Mouse (Mus musculus) subcutaneous adipose tissue, adult 2 months (tissue): ENCODE measurements around the gene Brms1. TPM values are rescaled to one million over a fixed set of nuclear protein-coding genes. Genes with fewer than 3 reads are reported as not detected.

Experiments
- polyA plus RNA-seq: library from polyadenylated mRNA; depleted of rRNA; stranded (reverse); fragments of >200 nt; gene quantifications from 2 replicates; pipeline ENCODE4 v1.2.3, GENCODE M21; 2012; ENCODE audit warnings: low replicate concordance; rRNA removed

The Brms1 gene
- 30.7 and 31.8 TPM in 2 replicates for polyA plus RNA-seq

GRCm38 (mm10) chr19:5040862-5041523, at the start of gene Brms1:
Brms1 (plus strand) TSS chr19:5041354.

DNA sequence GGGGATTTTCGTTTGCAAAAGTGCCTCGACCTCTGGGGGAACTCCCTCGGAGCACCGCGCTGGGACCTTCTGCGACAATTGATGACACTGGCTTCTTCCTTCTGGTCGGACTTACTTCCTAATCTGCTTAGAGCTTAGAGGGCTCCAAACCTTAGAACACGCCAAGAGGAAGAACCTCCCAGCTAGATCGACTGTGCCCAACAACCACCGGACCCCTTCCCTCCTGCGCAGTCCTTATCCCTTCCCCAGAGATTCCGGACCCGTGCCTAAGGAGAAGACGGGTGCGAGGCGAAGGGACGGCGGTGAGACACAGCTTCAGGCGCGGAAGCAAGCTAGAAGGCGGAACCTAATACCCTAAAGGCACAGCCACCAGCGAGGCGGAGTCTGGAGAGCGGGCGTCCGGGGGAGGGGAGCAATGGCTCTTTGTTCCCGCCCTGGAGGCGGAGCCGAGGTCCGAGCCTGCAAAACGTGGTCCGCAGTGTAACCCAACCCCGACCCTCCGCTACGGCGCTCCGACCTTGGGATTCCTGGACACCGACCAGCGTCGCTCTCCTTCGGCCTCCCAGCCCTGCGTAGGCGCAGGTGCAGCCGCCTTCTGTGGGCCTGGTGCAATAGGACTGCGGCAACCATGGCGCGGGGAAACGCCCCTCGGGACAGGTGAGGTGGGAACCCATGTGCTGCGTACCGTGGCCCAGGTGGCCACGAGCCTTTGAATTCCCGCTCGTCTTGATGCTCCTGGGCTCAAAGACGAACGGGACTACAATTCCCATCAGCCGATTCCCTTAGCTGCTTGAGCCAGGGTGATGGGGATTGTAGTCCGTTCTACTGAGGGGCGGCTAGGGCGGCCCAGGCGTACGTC, 17.3 kb upstream of the Brms1 start, which contains the start of gene Slc29a2:
Slc29a2 (plus strand) TSS at position 240 of the 859 bp plus-strand sequence.

DNA sequence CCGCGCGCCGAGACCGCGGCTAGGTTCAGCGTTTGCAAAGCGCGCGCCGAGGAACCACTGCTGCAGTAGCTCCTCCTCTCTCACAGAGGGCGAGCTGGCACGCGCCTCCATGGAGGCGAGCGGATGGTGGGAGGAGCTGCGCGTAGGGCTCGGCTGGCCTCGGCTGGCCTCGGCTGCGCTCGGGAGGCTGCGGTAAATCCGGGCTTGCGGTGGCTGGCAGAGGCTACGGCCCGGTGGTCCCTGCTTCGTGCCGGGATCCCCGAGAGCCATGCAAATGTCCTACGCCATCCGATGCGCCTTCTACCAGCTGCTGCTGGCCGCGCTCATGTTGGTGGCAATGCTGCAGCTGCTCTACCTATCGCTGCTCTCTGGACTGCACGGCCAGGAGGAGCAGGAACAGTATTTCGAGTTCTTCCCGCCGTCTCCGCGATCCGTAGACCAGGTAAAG, 2.4 kb upstream of the Brms1 start, which contains the start of the genes B4gat1 and AC124502.3:
B4gat1 (plus strand) TSS at position 118 of the 448 bp plus-strand sequence.
AC124502.3 (plus strand) TSS at position 183 of the 448 bp plus-strand sequence.

DNA sequence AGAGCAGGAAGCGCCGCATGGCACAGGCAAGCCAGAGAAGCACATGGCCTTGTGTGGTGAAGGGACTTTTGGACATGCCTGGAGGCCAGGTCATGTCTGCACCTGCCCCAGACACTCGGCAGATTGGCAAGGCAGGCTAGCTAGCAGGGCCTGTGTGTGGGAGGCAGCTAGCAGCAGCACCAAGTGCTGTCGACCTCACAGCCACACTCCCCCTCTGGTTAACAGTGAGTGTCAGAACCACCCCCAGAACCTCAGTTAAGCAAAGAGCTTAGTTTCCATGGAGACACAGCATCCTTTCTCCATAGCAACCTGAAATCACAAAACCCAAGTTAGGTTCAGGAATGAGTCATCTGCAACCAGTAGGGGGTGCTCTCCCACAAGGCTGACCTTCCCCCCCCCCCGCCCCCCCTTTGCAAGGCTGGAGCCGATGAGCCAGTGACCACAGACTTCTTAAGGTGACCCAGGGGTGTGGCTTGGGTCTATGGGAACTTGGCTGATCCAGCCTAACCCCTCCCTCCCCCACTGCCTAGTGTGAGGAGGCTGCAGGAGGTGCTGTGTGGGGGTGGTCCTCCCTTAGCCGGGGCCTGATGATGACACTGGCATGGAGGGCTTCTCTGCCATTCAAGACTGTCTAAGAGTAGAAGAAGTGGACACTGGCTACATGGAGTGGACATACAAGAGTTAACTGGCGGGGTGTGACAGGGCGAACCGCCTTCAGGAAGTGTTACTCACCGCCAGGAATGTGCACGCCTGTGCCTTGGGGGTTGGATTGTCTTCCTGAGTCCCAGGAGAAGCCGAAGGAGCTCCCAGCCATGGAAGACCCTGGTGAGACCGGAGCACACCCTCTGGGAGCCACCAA, 9.1 kb downstream of the Brms1 start, which contains the start of gene Rin1:
Rin1 (plus strand) TSS at position 435 of the 859 bp plus-strand sequence.

GRCm38 (mm10) chr19:5067867-5068569, 26.9 kb downstream of the Brms1 start, which contains the start of gene Cd248:
Cd248 (plus strand) TSS chr19:5068078.

GRCm38 (mm10) chr19:5085145-5085863, 44.1 kb downstream of the Brms1 start, which contains the start of gene Tmem151a:
Tmem151a (minus strand) TSS chr19:5085531.

DNA sequence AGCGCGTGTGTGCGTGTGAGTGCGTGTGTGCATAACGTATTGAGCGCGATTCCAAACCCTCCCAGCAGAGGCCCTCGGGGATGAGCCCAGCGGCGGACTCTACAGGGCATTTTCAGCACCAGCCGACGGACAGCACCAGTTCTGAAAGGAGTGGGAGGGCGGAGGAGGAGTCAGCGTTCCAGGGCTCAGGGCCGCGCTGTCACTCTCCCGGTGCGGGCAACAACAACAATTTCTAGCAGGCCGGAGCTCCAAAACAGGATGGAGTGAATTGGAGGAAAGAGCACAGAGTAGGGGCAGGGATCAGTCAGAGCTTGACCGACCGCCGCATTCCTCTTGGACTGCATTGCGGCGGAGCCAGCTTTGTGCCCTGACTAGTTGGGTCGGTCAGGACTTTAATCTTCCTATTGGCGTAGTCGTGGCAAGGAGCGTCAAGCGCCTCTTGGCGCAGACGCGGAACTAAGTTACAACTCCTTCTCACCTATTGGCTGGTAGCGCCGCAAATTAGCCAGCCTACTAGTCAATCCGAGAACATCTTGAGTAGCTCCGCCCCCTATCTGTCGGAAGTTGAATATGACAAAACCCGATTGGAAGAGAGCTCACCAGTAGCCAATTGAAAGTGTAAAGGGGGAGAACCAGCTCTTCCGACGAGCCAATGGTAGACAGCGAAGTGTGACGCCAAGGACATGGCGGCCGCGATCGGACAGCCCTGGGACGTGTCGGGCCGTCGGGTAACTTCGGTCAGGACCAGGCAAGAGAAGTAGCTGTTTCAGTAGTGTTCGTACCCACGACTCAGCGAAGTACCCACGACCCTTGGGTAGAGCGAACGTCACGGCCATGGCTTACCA, 47.0 kb downstream of the Brms1 start, which contains the start of gene Yif1a:
Yif1a (plus strand) TSS at position 655 of the 845 bp plus-strand sequence.

DNA sequence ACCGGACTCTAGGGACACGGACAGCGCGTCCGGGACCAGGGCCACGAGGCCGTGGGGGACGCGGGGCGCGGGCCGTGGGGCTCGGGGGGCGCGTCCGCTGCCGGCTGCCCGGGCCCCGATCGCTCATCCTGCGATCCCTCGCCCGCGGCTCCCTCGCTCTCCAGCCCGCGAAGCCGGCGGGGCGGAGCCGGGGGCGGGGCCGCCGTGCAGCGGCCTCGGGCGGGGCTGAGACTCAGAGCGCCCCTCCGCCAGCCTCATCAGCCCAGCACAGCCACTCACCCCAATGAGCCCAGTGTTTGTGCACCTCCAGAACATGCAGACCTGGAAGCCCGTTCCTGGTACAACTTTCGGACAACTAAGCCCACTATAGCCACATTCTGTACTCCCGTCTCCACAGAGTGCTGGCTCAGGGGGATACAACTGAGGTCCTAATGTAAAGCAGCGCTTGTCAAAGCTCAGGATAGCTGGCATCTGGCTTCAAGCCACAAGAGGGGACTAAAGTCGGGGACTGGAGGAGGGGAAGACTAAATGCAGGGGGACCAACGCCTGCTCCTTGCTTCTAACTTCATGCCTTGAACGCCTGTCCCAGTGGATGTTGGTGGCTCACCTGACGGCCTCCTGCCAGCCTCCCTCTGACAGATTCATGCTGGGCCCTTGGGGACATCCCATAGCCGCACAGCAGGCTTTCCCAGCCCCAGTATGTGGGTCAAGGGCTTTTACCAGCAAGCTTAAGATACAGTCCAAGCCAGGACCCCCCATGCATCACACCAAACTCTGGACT, 57.4 kb downstream of the Brms1 start, which contains the start of gene Cnih2:
Cnih2 (minus strand) TSS at position 159 of the 781 bp plus-strand sequence.

Other genes with a start within 250 kb of the Brms1 start
- gene Rbm4, start 247.5 kb upstream of the Brms1 start, polyA plus RNA-seq = 29.6 and 56.3 TPM in 2 replicates
- gene Gm21992, start 229.7 kb upstream of the Brms1 start, polyA plus RNA-seq = 11.3 and 18.0 TPM in 2 replicates
- gene Rbm14, start 229.7 kb upstream of the Brms1 start, polyA plus RNA-seq = 27.1 and 47.6 TPM in 2 replicates
- gene Ccs, start 202.0 kb upstream of the Brms1 start, polyA plus RNA-seq = 46.5 and 55.3 TPM in 2 replicates
- gene Ccdc87, start 202.0 kb upstream of the Brms1 start, polyA plus RNA-seq = 0.13 and 0.16 TPM in 2 replicates
- gene Ctsf, start 186.2 kb upstream of the Brms1 start, polyA plus RNA-seq = 105 and 179 TPM in 2 replicates
- 1.5 and 1.6 TPM in 2 replicates for gene Actn3, start 163.4 kb upstream of the Brms1 start, polyA plus RNA-seq
- 28.3 and 28.8 TPM in 2 replicates for gene Zdhhc24, start 162.7 kb upstream of the Brms1 start, polyA plus RNA-seq
- 4.1 and 7.4 TPM in 2 replicates for gene Bbs1, start 134.7 kb upstream of the Brms1 start, polyA plus RNA-seq
- gene Dpp3, start 113.1 kb upstream of the Brms1 start, polyA plus RNA-seq = 75.1 and 132 TPM in 2 replicates
- gene Peli3, start 98.2 kb upstream of the Brms1 start, polyA plus RNA-seq = 5.9 and 11.0 TPM in 2 replicates
- gene Mrpl11, start 79.2 kb upstream of the Brms1 start, polyA plus RNA-seq = 32.2 and 40.6 TPM in 2 replicates
- 1.3 and 12.3 TPM in 2 replicates for gene Npas4, start 51.0 kb upstream of the Brms1 start, polyA plus RNA-seq
- gene Slc29a2, start 17.5 kb upstream of the Brms1 start, polyA plus RNA-seq = 6.3 and 23.7 TPM in 2 replicates
- gene B4gat1, start 2.5 kb upstream of the Brms1 start, polyA plus RNA-seq = 47.3 and 48.9 TPM in 2 replicates
- 0.40 and 0.49 TPM in 2 replicates for gene AC124502.3, start 2.5 kb upstream of the Brms1 start, polyA plus RNA-seq
- gene Rin1, start 9.1 kb downstream of the Brms1 start, polyA plus RNA-seq = 7.9 and 14.8 TPM in 2 replicates
- gene Cd248, start 26.7 kb downstream of the Brms1 start, polyA plus RNA-seq = 89.6 and 139 TPM in 2 replicates
- gene Tmem151a, start 44.2 kb downstream of the Brms1 start, polyA plus RNA-seq = 2.0 and 9.4 TPM in 2 replicates
- gene Yif1a, start 47.2 kb downstream of the Brms1 start, polyA plus RNA-seq = 187 and 209 TPM in 2 replicates
- 0.57 and 4.0 TPM in 2 replicates for gene Cnih2, start 57.2 kb downstream of the Brms1 start, polyA plus RNA-seq
- gene Rab1b, start 65.7 kb downstream of the Brms1 start, polyA plus RNA-seq = 251 and 376 TPM in 2 replicates
- gene Klc2, start 77.2 kb downstream of the Brms1 start, polyA plus RNA-seq = 29.8 and 50.9 TPM in 2 replicates
- gene Pacs1, start 231.8 kb downstream of the Brms1 start, polyA plus RNA-seq = 23.2 and 41.8 TPM in 2 replicates